Mouse (Mus musculus) A20 (cell line): ENCODE measurements around the gene Enah.
A peak's percentile ranks its signal among the peaks of the same experiment; 100 is the strongest.

Source experiments
- DNase-seq: peaks from one replicate; pipeline ENCODE4 v3.0.0-alpha.2; 2011; ENCODE audit warnings: low read depth, low spot score

Gene Enah

DNA sequence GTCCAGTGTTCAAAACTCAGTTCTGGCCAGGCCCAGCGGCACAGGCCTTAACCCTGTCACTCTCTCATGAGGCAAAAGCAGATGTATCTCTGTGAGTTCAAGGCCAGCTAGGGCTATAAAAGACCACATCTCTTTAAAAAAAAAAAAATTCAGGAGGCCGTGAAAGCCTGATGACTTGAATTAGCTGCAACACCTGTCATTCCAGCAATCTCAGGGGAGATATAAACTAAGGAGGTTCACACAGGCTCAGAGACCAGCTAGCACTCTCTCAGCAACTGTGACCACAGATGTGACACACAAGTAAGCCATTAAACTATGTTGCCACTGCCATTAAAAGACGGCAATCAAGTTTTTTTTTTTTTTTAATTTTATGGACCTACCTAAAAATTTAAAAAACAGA is 56.0 kb downstream of the Enah start:
- no peak for DNase-seq

- no peak for DNase-seq
Observed at GRCm38 (mm10) chr1:181963351-181963750, 56.4 kb downstream of the Enah start.

GRCm38 (mm10) chr1:181960383-181960782 is 59.4 kb downstream of the Enah start:
- no peak for DNase-seq

GRCm38 (mm10) chr1:181958392-181958791 is 61.4 kb downstream of the Enah start:
- DNase-seq: no peak

GRCm38 (mm10) chr1:181957736-181958135 is 62.1 kb downstream of the Enah start:
- DNase-seq: peak; percentile 71

GRCm38 (mm10) chr1:181953547-181953946 is 66.2 kb downstream of the Enah start:
- no peak for DNase-seq

GRCm38 (mm10) chr1:181951266-181951665 is 68.5 kb downstream of the Enah start:
- DNase-seq: peak; percentile 76

DNA sequence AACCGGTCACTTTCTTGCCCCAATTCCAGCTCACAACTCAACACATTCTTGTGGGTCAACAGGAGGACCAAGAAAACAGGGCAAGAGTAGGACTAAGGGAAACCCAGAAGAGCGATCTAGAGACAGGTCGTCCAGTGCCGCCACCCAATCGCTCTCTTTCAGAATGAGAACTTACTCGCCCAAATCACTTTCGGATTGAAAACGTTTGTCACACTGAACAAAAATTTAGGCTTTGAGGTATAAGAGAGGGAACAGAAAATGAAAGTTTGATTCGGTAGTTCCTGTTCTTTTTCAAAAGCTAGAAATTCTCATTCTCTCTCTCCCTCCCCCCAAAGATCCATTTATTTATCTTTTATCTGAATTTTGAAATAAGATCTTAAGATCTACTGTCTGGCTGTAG is 69.1 kb downstream of the Enah start:
- peak; percentile 87 for DNase-seq

DNA sequence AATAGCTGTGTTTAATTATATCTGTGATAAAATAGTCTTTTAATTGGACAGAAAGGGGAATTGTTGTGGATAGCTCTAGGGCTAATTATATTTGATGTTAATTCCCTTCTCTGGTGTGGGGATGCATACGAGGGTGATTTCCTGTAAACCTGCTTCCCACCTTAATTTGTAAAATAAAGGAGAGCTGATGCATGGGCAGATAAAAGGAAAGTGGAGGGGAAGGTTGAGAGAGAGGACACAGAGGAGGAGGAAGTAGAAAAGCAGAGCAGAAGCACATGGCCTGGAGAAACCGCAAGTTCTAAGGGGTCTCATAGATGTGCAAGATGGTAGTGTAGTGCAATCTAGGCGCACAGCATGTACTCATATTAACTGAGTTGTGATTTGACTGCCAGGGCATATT is 71.6 kb downstream of the Enah start:
- no peak for DNase-seq

- DNase-seq: no peak
Observed at GRCm38 (mm10) chr1:181937064-181937463, 82.7 kb downstream of the Enah start.

GRCm38 (mm10) chr1:181928388-181928787 is 91.4 kb downstream of the Enah start:
- DNase-seq: no peak

DNA sequence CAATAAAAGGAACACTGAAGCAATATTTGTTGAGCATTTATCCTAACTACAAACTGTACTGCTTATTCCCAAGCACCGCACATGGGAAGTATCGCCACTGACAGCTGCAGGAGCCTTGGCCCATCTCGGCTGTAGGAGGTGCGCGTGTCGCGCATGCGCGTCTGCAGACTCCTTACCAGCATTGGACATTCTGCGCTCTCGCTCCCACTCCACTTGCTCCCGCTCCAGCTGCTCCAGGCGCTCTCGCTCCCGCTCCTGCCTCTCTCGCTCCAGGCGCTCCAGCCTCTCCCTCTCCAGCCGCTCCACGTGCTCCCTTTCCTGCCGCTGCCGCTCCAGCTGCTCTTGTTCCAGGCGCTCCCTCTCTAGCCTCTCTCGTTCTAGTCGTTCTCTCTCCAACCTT is 96.4 kb downstream of the Enah start:
- no peak for DNase-seq

DNA sequence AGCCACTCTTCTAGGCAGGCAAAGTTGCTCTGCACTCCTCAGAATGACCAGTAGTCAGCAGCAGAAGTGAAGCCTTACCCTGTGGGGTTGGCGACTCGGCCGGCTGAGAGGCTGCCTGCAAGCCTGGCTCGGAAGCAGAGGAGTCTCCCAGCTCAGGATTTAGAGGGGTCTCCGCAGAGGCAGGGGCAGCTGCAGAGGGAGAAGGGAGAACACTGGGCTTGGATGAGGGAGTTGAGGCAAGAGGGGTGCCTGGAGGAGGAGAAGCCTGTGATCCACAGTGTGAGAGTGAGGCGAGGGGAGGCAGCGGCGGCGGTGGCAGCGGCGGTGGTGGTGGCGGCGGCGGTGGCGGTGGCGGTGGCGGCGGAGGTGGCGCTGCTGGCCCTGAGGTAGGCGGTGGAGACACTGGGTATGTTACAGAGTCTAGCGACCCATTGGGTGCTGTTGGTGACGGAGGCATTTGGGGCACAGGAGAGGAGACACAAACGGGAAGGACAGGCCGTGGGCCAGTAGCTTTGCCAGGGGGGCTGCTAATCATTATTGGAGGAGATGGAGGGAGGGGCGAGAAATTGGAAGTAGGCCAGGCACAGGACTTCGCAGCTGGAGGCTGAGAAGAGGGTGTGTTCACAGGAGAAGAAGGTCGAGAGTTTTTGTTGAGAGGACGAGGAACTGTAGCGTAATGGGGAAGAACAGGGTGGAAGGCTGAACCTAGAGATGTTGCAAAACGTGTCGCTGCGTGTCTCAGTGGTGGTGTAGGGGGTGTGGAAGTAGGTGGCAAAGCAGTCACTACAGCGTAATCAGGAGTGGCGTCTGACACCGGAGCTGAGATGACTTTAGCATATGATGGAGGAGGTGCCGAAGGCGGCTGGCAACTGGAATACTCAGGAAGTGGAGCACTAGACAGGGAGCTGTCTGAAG is 98.0 kb downstream of the Enah start:
- peak; percentile 92 for DNase-seq

DNA sequence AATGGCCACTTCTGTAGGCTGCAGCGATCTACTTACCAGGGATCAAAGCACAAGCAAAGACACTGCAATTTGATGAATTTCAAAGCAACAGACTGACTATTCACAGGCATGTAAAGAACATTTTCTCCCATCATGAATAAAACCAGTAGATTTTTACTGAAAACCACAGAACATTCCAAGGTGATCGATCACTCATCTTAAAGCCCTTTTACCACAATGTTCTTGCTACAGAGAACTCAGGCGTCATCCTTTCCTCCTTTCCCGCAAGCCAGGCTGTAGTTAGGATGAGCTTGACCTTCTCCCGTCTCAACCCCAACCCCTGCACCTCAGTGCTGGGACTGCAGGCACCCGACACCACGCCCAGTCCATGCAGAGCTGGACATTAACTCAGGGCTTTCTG is 107.9 kb downstream of the Enah start:
- no peak for DNase-seq

DNA sequence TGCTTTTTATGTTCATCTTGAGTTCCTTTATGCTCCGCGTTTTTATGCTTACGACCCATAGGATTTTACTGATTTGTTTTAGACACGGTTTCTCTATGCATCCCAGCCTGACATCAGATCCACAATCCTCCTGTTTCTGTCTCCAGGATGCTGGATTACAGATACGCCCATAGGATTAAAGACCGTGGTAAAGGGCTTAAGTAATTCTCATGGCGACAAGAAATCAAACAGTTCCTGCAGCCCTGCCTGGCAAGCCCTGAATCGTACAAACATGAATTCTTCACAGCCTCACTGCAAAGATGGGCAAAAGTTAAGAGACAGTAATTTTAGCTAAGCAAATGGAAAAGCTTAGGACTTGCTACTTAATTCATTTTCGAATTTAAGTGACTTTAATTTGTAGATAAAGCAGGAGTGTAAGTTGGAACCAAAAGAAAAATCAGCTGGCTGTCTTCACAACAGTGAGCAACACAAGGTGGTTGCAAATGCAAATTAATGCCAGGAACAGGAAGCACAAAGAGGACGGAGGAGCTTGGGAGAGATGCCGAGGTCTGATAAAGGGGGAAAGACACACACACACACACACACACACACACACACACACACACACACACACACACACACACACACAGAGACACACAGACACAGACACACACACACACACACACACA is 118.0 kb downstream of the Enah start:
- no peak for DNase-seq

- no peak for DNase-seq
Observed at GRCm38 (mm10) chr1:181900846-181901245, 118.9 kb downstream of the Enah start.

DNA sequence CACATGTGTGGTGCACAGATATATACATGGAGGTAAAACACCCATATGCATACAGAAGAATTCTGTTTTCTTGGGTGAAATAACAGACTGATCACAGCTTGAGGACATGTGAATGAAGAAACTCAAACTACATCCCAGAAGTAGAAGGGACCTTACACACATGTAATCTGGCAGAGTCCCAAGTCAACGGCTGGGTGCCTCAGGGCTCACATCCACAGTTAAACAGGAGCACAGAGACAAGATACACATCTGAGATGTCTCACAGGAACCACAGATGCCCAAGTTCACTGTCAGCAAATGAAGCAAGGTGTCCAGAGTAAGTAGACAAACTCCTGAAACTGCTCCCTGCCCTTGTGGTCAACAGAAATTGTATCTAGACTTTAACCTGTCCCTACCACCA is 120.8 kb downstream of the Enah start:
- no peak for DNase-seq

DNA sequence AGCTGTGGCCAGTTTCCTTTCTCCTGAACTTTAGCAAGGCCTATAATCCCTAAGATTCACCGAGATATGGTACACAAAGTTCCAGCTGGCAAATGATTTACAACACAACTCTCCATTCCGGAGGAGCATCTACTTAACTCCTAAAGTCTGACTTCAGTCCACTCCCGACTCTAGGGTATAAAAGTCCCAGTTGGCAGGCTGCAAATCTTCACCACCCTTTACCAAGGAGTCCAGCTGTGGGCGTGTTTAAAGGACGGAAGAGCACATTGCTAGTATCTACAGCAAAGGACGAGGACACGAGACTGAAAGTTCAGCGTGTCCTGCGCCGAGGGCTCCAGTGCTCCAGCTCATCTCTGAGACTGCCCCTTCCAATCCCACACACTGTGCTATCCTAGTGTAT is 122.8 kb downstream of the Enah start:
- no peak for DNase-seq

GRCm38 (mm10) chr1:181893721-181894120 is 126.1 kb downstream of the Enah start:
- DNase-seq: no peak

- no peak for DNase-seq
Observed at GRCm38 (mm10) chr1:181889670-181890069, 130.1 kb downstream of the Enah start.

DNA sequence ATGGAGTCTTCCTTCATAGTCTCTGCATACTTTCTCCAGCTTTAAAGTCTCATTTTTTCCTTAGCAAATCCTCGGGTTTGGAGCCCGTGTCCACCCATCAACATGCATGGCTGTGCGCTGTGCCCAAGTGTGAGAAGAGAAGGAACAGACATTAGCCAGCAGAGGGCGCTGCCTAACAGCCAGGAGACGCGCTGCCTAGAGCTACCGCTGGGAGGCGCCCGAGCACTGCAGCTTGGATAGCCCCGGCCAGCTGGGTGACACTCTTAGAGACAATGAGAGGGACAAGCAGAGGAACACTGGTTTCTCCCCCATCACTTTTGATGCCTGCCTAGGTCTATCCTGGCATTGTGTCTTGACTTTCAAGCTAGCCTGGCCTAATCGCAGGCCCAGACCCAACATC is 131.0 kb downstream of the Enah start:
- peak; percentile 84 for DNase-seq

- DNase-seq: peak; percentile 79
Observed at GRCm38 (mm10) chr1:181881532-181881931, 138.3 kb downstream of the Enah start.

DNA sequence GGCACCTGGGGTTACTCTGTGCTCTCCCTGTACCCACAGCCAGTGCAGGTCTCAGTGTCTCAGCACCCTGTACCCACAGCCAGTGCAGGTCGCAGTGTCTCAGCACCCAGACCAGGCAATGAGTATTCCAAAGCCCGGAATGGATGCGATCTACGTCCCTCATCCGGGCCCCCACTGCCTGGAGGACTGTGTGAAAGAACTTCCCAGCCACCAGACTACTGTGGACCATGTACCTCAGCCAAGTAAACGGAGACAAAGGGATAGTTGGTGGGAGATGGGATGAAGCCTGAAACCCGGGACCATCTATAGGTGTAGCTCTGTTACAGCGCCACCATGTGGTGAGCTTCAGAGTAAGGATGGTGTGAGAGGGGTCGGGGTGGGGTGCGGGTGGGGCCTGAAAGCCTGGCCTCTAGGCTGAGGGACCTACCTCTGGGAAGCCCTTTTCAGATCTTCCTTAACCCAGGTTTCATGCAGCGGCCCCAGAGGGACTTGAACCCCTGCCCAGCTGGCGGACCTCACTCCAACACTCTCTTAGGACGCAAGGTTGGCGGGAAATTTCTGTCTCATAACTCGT is 139.0 kb downstream of the Enah start:
- DNase-seq: peak; percentile 44
